Mouse (Mus musculus): ENCODE results near the gene Adamts5.

DNA sequence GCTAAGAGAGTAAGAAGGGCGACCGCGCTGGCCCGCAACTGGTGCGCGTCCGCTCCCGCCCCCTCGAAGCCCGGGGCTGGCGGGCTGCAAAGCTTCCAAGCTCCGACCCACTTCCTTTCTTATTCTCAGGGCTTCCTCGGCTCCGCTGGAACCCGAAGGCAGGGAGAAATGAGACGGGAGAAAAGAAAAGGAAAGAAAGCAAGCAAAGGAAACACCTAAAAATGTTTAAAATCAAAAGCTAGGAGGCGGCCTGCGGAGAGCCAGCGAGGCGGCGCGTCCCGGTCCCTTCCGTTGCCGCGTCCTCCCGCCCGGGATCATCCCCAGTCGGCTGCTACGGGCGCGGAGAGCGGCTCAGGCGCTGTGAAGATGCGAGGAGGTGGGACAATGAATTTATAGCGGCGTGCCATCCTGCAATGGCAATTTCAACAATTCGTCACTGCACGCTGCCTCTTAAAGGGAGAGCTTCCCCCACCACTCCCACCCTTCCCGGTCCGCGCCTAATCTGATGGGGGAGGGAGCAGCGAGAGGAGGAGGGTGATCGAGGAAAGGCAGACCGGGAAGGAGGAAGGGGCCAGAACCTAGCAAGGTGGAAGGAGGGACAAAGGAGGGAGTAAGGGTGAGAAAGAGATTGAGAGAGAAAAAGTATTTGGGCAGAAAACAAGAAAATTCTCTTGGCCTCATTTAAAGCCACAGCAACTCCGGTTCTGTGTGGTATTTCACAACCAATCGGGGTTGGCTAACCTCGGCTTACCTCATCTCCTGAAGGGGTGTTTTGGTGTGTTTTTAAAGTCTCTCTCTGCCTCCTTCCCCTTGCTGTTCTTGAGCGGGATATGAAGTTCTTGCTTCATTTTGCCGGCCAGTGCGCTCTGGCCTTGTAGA is 687 bp downstream of the Adamts5 start:
- peak; percentile 43; the same call in 1 of the 2 replicates for TF ChIP-seq POLR2A (IDR thresholded peaks at IDR 0.05; ENCODE audit: control insufficient read depth, low read depth, low read length)
- no peak for TF ChIP-seq CTCF (IDR thresholded peaks at IDR 0.05; ENCODE audit: control insufficient read depth, insufficient read depth, insufficient replicate concordance, low read depth, low read length)
